Mouse (Mus musculus) olfactory bulb, adult 2 months (tissue): Measurements from ENCODE around the gene Ppfia4.

ENCODE experiments used
- CTCF ChIP-seq: fragments of 200-500 bp; IDR thresholded peaks from 2 replicates; pipeline ENCODE4 v1.5.1; 2012; ENCODE audit warnings: low read depth, mild to moderate bottlenecking, low read length, moderate library complexity; ENCODE audit not compliant: insufficient read depth
- POLR2A ChIP-seq: fragments of 200-500 bp; IDR thresholded peaks from 2 replicates; pipeline ENCODE4 v1.6.1; 2012; ENCODE audit warnings: mild to moderate bottlenecking, low read depth, low read length, moderate library complexity; ENCODE audit not compliant: insufficient read depth

- TF ChIP-seq CTCF (no peak), POLR2A (no peak)
These were observed 47.1 kb downstream of the Ppfia4 start for GRCm38 (mm10) chr1:134285458-134286120.
